Mouse (Mus musculus) kidney, postnatal 25 days (tissue): ENCODE measurements at regions not wholly inside any gene's neighbourhood (a gene's known extent, or its start where the extent isn't known, plus 50 kb on each side); places are given as distances from the start of the nearest gene placed in this dataset.

Experiments
- DNase-seq, 2 experiments: peaks; one replicate each; pipeline ENCODE4 v3.0.0; 2021; ENCODE audit warnings: mixed read lengths in 2 of 2

- DNase-seq: no peak
Observed at GRCm38 (mm10) chr4:32074399-32075296, 110.8 kb downstream of the Map3k7 start.

GRCm38 (mm10) chr4:32076391-32076925 lies 112.6 kb downstream of the Map3k7 start:
- DNase-seq: no peak

GRCm38 (mm10) chr4:32083456-32083855 lies 119.6 kb downstream of the Map3k7 start:
- DNase-seq: no peak

GRCm38 (mm10) chr4:32084250-32084869 lies 120.5 kb downstream of the Map3k7 start:
- DNase-seq: no peak

- DNase-seq: no peak
Observed at GRCm38 (mm10) chr4:32085040-32085439, 121.1 kb downstream of the Map3k7 start.

GRCm38 (mm10) chr4:32091086-32091485 lies 127.2 kb downstream of the Map3k7 start:
- no peak for DNase-seq

GRCm38 (mm10) chr4:32092320-32093041 lies 128.6 kb downstream of the Map3k7 start:
- DNase-seq: no peak

- DNase-seq: no peak
Observed at GRCm38 (mm10) chr4:32098233-32098632, 134.3 kb downstream of the Map3k7 start.

- no peak for DNase-seq
Observed at GRCm38 (mm10) chr4:32101002-32101401, 137.1 kb downstream of the Map3k7 start.

GRCm38 (mm10) chr4:32106664-32107171 lies 131.9 kb upstream of the Bach2 start:
- DNase-seq: no peak

- no peak for DNase-seq
Observed at GRCm38 (mm10) chr4:32122320-32122719, 116.3 kb upstream of the Bach2 start.

- no peak for DNase-seq
Observed at GRCm38 (mm10) chr4:32126828-32127227, 111.8 kb upstream of the Bach2 start.

GRCm38 (mm10) chr4:32130594-32130993 lies 108.0 kb upstream of the Bach2 start:
- no peak for DNase-seq

- DNase-seq: no peak
Observed at GRCm38 (mm10) chr4:32131819-32132218, 106.8 kb upstream of the Bach2 start.

- no peak for DNase-seq
Observed at GRCm38 (mm10) chr4:32136151-32136550, 102.5 kb upstream of the Bach2 start.

- no peak for DNase-seq
Observed at GRCm38 (mm10) chr4:32137243-32137642, 101.4 kb upstream of the Bach2 start.

GRCm38 (mm10) chr4:32137966-32138365 lies 100.6 kb upstream of the Bach2 start:
- no peak for DNase-seq

GRCm38 (mm10) chr4:32139586-32139985 lies 99.0 kb upstream of the Bach2 start:
- no peak for DNase-seq

- no peak for DNase-seq
Observed at GRCm38 (mm10) chr4:32140068-32140467, 98.5 kb upstream of the Bach2 start.

GRCm38 (mm10) chr4:32142198-32142597 lies 96.4 kb upstream of the Bach2 start:
- no peak for DNase-seq

GRCm38 (mm10) chr4:32147146-32147545 lies 91.5 kb upstream of the Bach2 start:
- no peak for DNase-seq

- no peak for DNase-seq
Observed at GRCm38 (mm10) chr4:32148597-32148996, 90.0 kb upstream of the Bach2 start.

- DNase-seq: no peak
Observed at GRCm38 (mm10) chr4:32149171-32149570, 89.4 kb upstream of the Bach2 start.
